Mouse (Mus musculus) liver, adult 2 months (tissue): ENCODE data around the gene Csf3. TPM values are rescaled to one million over a fixed set of nuclear protein-coding genes. Genes with fewer than 3 reads are reported as not detected.
"Not testable (repeated sequence)": the region's sequence is repeated elsewhere in the genome, so short reads cannot be mapped to it uniquely, and the experiment has no call there.

ENCODE experiments used
- DNase-seq: peaks from one replicate; pipeline ENCODE4 v3.0.0-alpha.2; 2011; ENCODE audit warnings: low read depth, low spot score; ENCODE audit errors: extremely low read depth
- H3K27ac ChIP-seq: fragments of 200-500 bp; replicated peaks from 2 replicates; pipeline ENCODE4 v1.5.1; 2012; ENCODE audit warnings: low read depth, mild to moderate bottlenecking, control low read depth, inconsistent platforms, low read length; ENCODE audit not compliant: insufficient read depth
- H3K27me3 ChIP-seq: fragments of 200-500 bp; 2 replicates; pipeline ENCODE4 v1.6.1; 2012; ENCODE audit warnings: mild to moderate bottlenecking, moderate library complexity, low read length, inconsistent platforms; ENCODE audit not compliant: control insufficient read depth, insufficient read depth
- H3K36me3 ChIP-seq: fragments of 200-500 bp; 2 replicates; pipeline ENCODE4 v1.6.1; 2012; ENCODE audit warnings: low read length, inconsistent platforms; ENCODE audit not compliant: control insufficient read depth, insufficient read depth
- H3K4me1 ChIP-seq: fragments of 200-500 bp; 2 replicates; pipeline ENCODE4 v1.6.1; 2011; ENCODE audit warnings: low read length; ENCODE audit not compliant: control insufficient read depth, insufficient read depth
- H3K4me3 ChIP-seq: fragments of 200-500 bp; 2 replicates; pipeline ENCODE4 v1.5.1; 2011; ENCODE audit warnings: low read depth, mild to moderate bottlenecking, control low read depth, low read length, moderate library complexity; ENCODE audit not compliant: insufficient read depth
- H3K79me2 ChIP-seq: fragments of 200-500 bp; 2 replicates; pipeline ENCODE4 v1.6.1; 2012; ENCODE audit warnings: inconsistent platforms, mild to moderate bottlenecking, low read length, moderate library complexity; ENCODE audit not compliant: control insufficient read depth, insufficient read depth
- H3K9ac ChIP-seq: fragments of 200-500 bp; 2 replicates; pipeline ENCODE4 v1.6.1; 2012; ENCODE audit warnings: low read depth, mild to moderate bottlenecking, control low read depth, inconsistent platforms, low read length
- CTCF ChIP-seq: fragments of 200-500 bp; IDR thresholded peaks from 2 replicates; pipeline ENCODE4 v1.5.1; 2011; ENCODE audit warnings: low read depth, low read length, control low read depth
- POLR2A ChIP-seq: fragments of 200-500 bp; IDR thresholded peaks from 2 replicates; pipeline ENCODE4 v1.6.1; 2011; ENCODE audit warnings: low read length, control low read depth; ENCODE audit not compliant: insufficient read depth; ENCODE audit errors: extremely low read depth
- WGBS: fragments of 180-500 bp; shearing (Covaris S2); methylation state at CpG from one replicate; pipeline ENCODE4 v1.1.7; 2018; 5-methylcytosine and 5-hydroxymethylcytosine counted together
- polyA plus RNA-seq: library from polyadenylated mRNA; depleted of rRNA; stranded (reverse); fragments of >200 nt; gene quantifications from 2 replicates; pipeline ENCODE4 v1.2.3, GENCODE M21; 2012
- total RNA-seq: library from RNA; depleted of rRNA; stranded (reverse); fragments of >200 nt; gene quantifications from 2 replicates; pipeline ENCODE4 v1.2.3, GENCODE M21; 2014

The Csf3 gene
- total and polyA plus RNA-seq, 2 experiments, result 0.07 TPM; not detected in 1

DNA sequence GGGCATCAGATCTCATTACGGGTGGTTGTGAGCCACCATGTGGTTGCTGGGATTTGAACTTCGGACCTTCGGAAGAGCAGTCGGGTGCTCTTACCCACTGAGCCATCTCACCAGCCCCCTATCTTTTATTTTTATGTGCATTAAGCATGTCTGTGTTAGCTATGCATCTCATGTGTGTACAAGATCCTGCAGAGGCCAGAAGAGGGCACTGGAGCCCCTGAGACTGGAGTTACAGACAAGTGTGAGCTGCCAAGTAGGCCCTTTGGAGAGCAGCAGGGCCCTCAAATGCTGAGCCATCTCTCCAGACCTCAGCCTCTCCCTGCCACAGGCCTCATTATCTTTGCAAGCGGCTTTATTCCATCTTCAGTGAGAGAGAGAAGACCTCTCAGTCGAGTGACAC lies 10.9 kb downstream of the Csf3 start:
- not testable (repeated sequence) for H3K27me3 ChIP-seq, H3K36me3 ChIP-seq, H3K79me2 ChIP-seq, H3K27ac ChIP-seq, H3K4me3 ChIP-seq, H3K9ac ChIP-seq, DNase-seq
- H3K4me1 ChIP-seq, result peaks cover 13% of the 10 kb centered on the region
- 84% methylated on average over 6 of the region's 6 CpGs for WGBS
- 0 out of 2 replicates have a peak, but pooled peaks have one; percentile 18 for TF ChIP-seq CTCF

DNA sequence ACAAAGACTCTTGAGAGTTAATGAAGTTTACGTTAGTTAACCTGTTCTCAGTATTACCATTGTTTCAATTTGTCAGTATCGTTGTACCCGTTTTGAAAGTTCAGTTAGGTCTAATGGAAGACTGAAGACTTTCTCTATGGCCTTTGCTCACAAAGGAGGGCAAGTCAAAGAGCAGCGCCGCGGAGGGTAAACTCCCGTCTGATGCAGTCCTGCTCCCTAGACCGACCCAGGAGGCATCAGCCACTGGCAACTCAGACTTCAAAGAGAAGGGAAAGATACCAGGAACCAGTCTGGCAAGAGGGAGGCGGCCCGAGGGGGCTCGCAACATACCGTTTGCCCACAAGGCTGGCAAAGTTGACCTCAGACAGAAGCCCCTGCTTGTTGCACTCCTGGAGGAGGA lies 12.6 kb downstream of the Csf3 start:
- Histone ChIP-seq H3K27me3 (no peaks in the 10 kb centered on the region), H3K9ac (no peak overlapping the region), H3K4me1 (peaks cover 8% of the 10 kb centered on the region), H3K36me3 (0 out of 2 replicates have a peak, but pooled peaks cover 2% of the 10 kb centered on the region), H3K4me3 (no peak overlapping the region), H3K27ac (no peak overlapping the region), H3K79me2 (no peaks in the 10 kb centered on the region)
- 90% methylated on average over 12 of the region's 12 CpGs for WGBS
- TF ChIP-seq CTCF (no peak), POLR2A (no peak)
- no peak for DNase-seq

DNA sequence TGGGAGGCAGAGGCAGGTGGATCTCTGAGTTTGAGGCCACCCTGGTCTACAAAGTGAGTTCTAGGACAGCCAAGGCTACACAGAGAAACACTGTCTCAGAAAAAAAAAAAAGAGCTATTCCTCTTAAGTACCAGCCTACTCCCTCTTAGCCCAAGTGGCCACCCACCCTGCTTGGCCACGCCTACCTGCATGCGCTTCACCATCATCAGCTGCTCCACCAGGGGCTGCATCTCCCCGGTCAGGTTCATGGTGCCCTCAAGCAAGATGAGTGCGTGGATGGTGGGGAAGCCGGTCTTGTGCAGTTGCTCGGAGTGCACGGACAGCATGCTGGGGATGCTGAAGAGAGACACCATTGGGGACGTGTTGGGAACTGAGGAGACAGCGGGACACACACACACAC lies 14.9 kb downstream of the Csf3 start:
- DNase-seq, result no peak
- WGBS, result 99% methylated on average over 9 of the region's 9 CpGs
- H3K79me2 ChIP-seq, result no peaks in the 10 kb centered on the region
- H3K4me3 ChIP-seq, result no peak overlapping the region
- H3K4me1 ChIP-seq, result no peaks in the 10 kb centered on the region
- TF ChIP-seq CTCF, result no peak
- no peak for TF ChIP-seq POLR2A
- H3K27me3 ChIP-seq, result no peaks in the 10 kb centered on the region
- H3K27ac ChIP-seq, result no peak overlapping the region
- H3K9ac ChIP-seq, result no peak overlapping the region
- 0 out of 2 replicates have a peak, but pooled peaks cover 2% of the 10 kb centered on the region for H3K36me3 ChIP-seq

DNA sequence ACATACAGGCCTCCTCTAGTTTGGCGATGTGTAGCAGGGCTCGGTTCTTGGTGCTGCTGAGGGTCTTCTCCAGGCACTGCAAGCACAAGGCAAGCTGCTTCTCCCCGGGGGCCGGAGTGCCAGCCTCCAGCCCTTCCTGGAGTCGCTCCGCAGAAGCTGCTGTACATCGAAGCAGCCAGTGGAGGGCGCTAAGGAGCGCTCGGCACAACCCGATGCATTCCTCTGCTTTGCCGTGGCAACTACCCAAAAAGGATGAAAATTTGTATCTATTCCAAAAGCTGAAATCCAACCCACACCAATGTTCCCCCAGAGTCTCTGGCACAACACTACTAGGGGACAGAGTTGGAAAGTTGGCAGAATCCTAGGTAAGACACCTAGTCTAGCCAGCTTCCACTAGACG lies 16.8 kb downstream of the Csf3 start:
- Histone ChIP-seq H3K9ac (no peak overlapping the region), H3K4me1 (peaks cover 3% of the 10 kb centered on the region; the same call in 1 of the 2 replicates), H3K79me2 (no peaks in the 10 kb centered on the region), H3K36me3 (0 out of 2 replicates have a peak, but pooled peaks cover 2% of the 10 kb centered on the region), H3K27ac (no peak overlapping the region), H3K27me3 (no peaks in the 10 kb centered on the region), H3K4me3 (no peak overlapping the region)
- 25% methylated on average over 13 of the region's 13 CpGs for WGBS
- DNase-seq, result no peak
- TF ChIP-seq POLR2A, result no peak
- peak; percentile 90 for TF ChIP-seq CTCF

- no peaks in the 10 kb centered on the region for H3K27me3 ChIP-seq
- no peak for TF ChIP-seq CTCF
- no peak for TF ChIP-seq POLR2A
- H3K79me2 ChIP-seq, result no peaks in the 10 kb centered on the region
- no peak for DNase-seq
- H3K4me1 ChIP-seq, result peaks cover 3% of the 10 kb centered on the region; the same call in 1 of the 2 replicates
- 37% methylated on average over 2 of the region's 2 CpGs for WGBS
- no peak overlapping the region for H3K9ac ChIP-seq
- H3K4me3 ChIP-seq, result no peak overlapping the region
- no peak overlapping the region for H3K27ac ChIP-seq
- no peaks in the 10 kb centered on the region for H3K36me3 ChIP-seq
Observed at GRCm38 (mm10) chr11:98720756-98721155, 19.7 kb downstream of the Csf3 start.

- Histone ChIP-seq H3K27ac (peak overlapping the region; percentile 6; the same call in 1 of the 2 replicates), H3K4me1 (peaks cover 3% of the 10 kb centered on the region; the same call in 1 of the 2 replicates), H3K27me3 (no peaks in the 10 kb centered on the region), H3K9ac (no peak overlapping the region), H3K36me3 (no peaks in the 10 kb centered on the region), H3K4me3 (no peak overlapping the region), H3K79me2 (no peaks in the 10 kb centered on the region)
- TF ChIP-seq POLR2A, result no peak
- 0 out of 2 replicates have a peak, but pooled peaks have one; percentile 8 for TF ChIP-seq CTCF
- WGBS, result 67% methylated on average over 24 of the region's 24 CpGs
- DNase-seq, result peak; percentile 81
Observed at GRCm38 (mm10) chr11:98721458-98722226, 20.6 kb downstream of the Csf3 start.
